Mouse (Mus musculus): ENCODE data around the gene Stxbp5l.
"Not testable (repeated sequence)": the region's sequence is repeated elsewhere in the genome, so short reads cannot be mapped to it uniquely, and the experiment has no call there.

The Stxbp5l gene

DNA sequence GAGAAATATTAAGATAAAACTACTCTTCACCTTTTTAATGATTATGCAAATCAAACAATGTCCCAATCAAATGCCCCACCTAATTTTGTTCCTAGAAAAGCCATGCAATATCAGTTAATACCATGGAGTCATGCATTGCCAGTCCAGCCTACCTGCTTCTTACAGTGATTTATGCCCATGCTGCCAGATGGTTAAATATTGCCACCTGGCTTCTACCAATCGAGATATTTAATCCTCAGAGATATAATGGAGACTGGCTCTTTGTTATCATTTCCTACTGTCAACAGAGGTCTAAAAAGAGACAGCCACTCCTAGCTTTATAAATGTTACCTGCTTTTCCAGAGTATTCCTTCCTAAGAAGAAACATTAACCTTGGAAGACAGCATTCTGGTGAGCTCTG is 104.6 kb downstream of the Stxbp5l start:
- no peak for DNase-seq (ENCODE audit: low read depth, low spot score)

GRCm38 (mm10) chr16:37273681-37274080 is 111.1 kb downstream of the Stxbp5l start:
- DNase-seq (ENCODE audit: low read depth, low spot score), result no peak

- no peak for DNase-seq (ENCODE audit: low read depth, low spot score)
Measured at GRCm38 (mm10) chr16:37261678-37262077, 123.1 kb downstream of the Stxbp5l start.

DNA sequence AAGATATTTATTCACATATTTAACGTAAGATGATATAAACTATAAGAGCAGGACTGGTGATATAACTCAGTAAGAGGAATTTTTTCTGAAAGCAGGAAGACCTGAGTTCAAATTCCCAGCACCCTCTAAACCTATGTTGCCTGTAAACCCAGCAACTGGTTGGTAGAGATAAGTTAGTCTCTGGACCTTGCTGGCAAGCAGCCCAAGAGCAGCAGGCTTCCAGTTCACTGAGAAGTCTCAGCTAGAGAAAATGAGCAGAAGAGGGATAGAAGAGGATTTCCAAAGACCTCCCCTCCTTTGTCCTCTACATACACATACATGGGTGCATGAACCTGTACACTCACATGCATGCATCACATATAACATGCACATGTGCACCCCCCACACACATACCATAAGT is 165.6 kb downstream of the Stxbp5l start:
- DNase-seq (ENCODE audit: low read depth, low spot score), result no peak

GRCm38 (mm10) chr16:37208783-37209182 is 176.0 kb downstream of the Stxbp5l start:
- DNase-seq (ENCODE audit: low read depth, low spot score), result no peak

DNA sequence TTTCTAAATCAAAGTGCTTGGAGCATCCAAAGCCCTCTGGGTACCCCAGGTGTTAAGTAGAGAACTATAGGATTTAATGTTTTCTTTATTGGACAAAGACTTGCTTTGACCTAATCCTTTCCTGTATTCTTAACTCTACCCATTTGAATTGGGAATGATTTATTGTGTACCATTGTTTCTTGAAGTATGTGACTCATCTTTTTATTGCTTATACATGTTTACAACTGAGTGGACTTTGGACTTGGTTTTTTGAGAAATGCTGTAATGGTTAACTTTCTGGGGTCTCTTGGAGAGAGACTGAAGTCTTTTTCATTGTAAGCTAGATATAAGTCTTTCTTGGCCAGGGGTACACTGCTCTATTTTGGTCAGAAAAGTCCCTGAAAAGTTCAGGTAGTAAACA is 190.6 kb downstream of the Stxbp5l start:
- no peak for DNase-seq (ENCODE audit: low read depth, low spot score)

GRCm38 (mm10) chr16:37125190-37125589 is 259.6 kb downstream of the Stxbp5l start:
- not testable (repeated sequence) for DNase-seq (ENCODE audit: low read depth, low spot score)

DNA sequence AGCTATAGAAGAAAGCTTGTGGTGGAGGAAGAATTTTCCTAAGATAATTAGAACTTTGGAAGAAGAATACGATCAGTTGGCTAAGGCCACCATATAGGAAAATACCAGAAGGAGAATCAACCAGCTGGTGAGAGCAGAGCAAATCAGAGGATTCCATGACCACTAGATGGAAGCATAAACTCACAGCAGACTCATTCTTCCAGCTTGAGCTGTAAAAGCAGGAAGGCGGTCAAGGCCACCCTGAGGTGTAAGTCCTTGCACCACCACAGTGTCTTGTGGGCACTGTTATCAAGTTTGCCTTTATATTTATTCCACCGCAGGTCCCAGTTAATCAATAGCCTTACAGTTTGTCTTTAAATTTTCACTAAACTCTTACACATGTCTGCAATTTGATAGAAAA is 275.5 kb downstream of the Stxbp5l start:
- no peak for DNase-seq (ENCODE audit: low read depth, low spot score)

GRCm38 (mm10) chr16:37108763-37109162 is 276.0 kb downstream of the Stxbp5l start:
- no peak for DNase-seq (ENCODE audit: low read depth, low spot score)

DNA sequence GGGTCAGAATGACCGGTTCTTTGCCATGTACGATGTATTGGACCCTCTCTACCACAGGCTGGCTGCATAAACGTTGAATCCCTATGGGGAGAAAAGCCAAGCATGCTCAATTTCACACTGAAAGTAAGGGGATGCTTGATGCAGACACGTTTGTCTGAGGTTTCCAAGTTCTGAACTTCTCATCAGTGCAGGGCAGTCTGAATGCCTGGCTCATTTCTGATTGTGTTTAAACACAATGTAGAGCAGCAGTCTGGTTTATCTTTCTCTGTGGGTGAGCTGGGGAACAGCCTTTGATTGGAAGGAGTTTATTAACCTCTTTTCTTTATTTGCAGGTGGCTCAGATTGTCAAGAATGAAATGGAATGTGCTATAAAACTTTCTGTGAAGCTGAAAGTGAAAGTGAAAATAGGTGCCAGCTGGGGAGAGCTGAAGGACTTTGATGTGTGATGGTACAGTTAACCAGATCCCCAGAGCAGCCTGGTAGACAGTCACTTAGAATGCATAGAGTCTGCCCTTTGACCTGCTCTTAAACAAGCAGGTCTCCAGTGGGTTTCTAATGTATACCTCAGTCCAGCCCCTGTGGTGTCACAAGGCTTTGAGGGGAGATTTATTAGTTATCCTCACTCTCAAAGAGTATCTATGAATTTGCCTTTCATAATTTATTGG is 290.5 kb downstream of the Stxbp5l start:
- DNase-seq (ENCODE audit: low read depth, low spot score), result no peak

GRCm38 (mm10) chr16:37089648-37090047 is 295.1 kb downstream of the Stxbp5l start:
- no peak for DNase-seq (ENCODE audit: low read depth, low spot score)

DNA sequence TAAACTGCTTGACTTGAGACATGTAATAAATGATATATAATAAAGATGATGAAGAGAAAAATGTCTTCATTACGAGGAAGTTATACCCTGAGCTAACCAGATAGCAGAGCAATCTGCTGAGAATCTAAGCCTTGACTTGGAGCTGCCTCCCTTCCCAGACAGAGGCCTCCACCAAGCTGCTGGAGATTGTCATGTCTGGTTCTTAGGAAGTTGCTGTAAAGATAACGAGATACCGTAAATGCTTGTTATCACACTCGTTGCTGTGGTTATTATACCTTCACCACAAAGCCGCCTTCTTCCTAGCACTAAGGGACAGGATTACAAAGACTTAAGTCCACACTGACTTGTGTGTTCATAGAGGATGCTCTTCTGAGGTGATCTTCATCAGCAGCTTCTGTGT is 312.4 kb downstream of the Stxbp5l start:
- no peak for DNase-seq (ENCODE audit: low read depth, low spot score)

All from c-Kit-negative CD71-positive TER-119-positive erythroid progenitor cells, embryonic 14.5 days (primary cell).